Mouse (Mus musculus) hindbrain, embryonic 15.5 days (tissue): ENCODE results near the gene Padi4. TPM values are rescaled to one million over a fixed set of nuclear protein-coding genes. Genes with fewer than 3 reads are reported as not detected.

ENCODE experiments used
- ATAC-seq: fragments of 200-750 bp; cut with Nextera tagmentation; 2 replicates; pipeline ENCODE4 v1.8.0; 2017; ENCODE audit warnings: low read depth, moderate number of reproducible peaks, moderate TSS enrichment; ENCODE audit not compliant: low FRiP score
- H3K27ac ChIP-seq: fragments of 300-500 bp; sonication (generic); replicated peaks from 2 replicates; pipeline ENCODE4 v1.5.1; 2015; ENCODE audit warnings: mild to moderate bottlenecking, inconsistent platforms
- H3K27me3 ChIP-seq: fragments of 300-500 bp; sonication (generic); 2 replicates; pipeline ENCODE4 v1.6.1; 2015; ENCODE audit warnings: control low read depth, inconsistent platforms
- H3K36me3 ChIP-seq: fragments of 300-500 bp; sonication (generic); 2 replicates; pipeline ENCODE4 v1.6.1; 2015; ENCODE audit warnings: control low read depth, inconsistent platforms
- H3K4me1 ChIP-seq: fragments of 300-500 bp; sonication (generic); replicated peaks from 2 replicates; pipeline ENCODE4 v1.6.1; 2015; ENCODE audit warnings: control low read depth, inconsistent platforms
- H3K4me2 ChIP-seq: fragments of 300-500 bp; sonication (generic); 2 replicates; pipeline ENCODE4 v1.6.1; 2015; ENCODE audit warnings: moderate library complexity, mild to moderate bottlenecking, inconsistent platforms
- H3K4me3 ChIP-seq: fragments of 300-500 bp; sonication (generic); 2 replicates; pipeline ENCODE4 v1.5.1; 2015; ENCODE audit warnings: mild to moderate bottlenecking, inconsistent platforms
- H3K9ac ChIP-seq: fragments of 300-500 bp; sonication (generic); 2 replicates; pipeline ENCODE4 v1.6.1; 2015; ENCODE audit warnings: inconsistent platforms
- H3K9me3 ChIP-seq: fragments of 300-500 bp; sonication (generic); 2 replicates; pipeline ENCODE4 v1.6.1; 2016; ENCODE audit warnings: control low read depth, inconsistent platforms
- WGBS: fragments of 180-500 bp; shearing (Covaris S2); methylation state at CpG from one replicate; pipeline ENCODE4 v1.1.7; 2015; 5-methylcytosine and 5-hydroxymethylcytosine counted together
- polyA plus RNA-seq: library from polyadenylated mRNA; unstranded; fragments of >200 nt; fragmentation: Nextera tagmentation; extraction: Ambion mirVana; gene quantifications from 2 replicates; pipeline ENCODE4 v1.2.1, GENCODE M21; 2015

Gene Padi4
- polyA plus RNA-seq, 1 experiment from 2014 or later = 0.09 TPM

GRCm38 (mm10) chr4:140761601-140762000, 12.4 kb downstream of the Padi4 start:
- ATAC-seq = no peak
- no peaks in the 10 kb centered on the region for H3K36me3 ChIP-seq
- H3K27ac ChIP-seq = no peak overlapping the region
- H3K4me2 ChIP-seq = no peak overlapping the region
- no peaks in the 10 kb centered on the region for H3K27me3 ChIP-seq
- H3K9me3 ChIP-seq = no peaks in the 10 kb centered on the region
- no peak overlapping the region for H3K9ac ChIP-seq
- 94% methylated on average over 7 of the region's 7 CpGs for WGBS
- H3K4me1 ChIP-seq = no peaks in the 10 kb centered on the region
- H3K4me3 ChIP-seq = no peak overlapping the region

- 93% methylated on average over 3 of the region's 3 CpGs for WGBS
- no peaks in the 10 kb centered on the region for H3K9me3 ChIP-seq
Observed at GRCm38 (mm10) chr4:140755811-140756210, 18.2 kb downstream of the Padi4 start.

GRCm38 (mm10) chr4:140753366-140753765, 20.7 kb downstream of the Padi4 start:
- no peaks in the 10 kb centered on the region for H3K9me3 ChIP-seq
- no peak overlapping the region for H3K4me2 ChIP-seq
- no peak for ATAC-seq
- H3K27ac ChIP-seq = no peak overlapping the region
- H3K4me1 ChIP-seq = 0 out of 2 replicates have a peak, but pooled peaks cover 4% of the 10 kb centered on the region
- H3K9ac ChIP-seq = no peak overlapping the region
- no peak overlapping the region for H3K4me3 ChIP-seq
- 66% methylated on average over 7 of the region's 7 CpGs for WGBS
- no peaks in the 10 kb centered on the region for H3K27me3 ChIP-seq
- H3K36me3 ChIP-seq = no peaks in the 10 kb centered on the region

More at GRCm38 (mm10) chr4:140755811-140756210, 18.2 kb downstream of the Padi4 start:
- no peak for ATAC-seq
- no peak overlapping the region for H3K27ac ChIP-seq
- H3K36me3 ChIP-seq = no peaks in the 10 kb centered on the region
- H3K4me3 ChIP-seq = no peak overlapping the region
- no peak overlapping the region for H3K9ac ChIP-seq
- no peaks in the 10 kb centered on the region for H3K4me1 ChIP-seq
- no peak overlapping the region for H3K4me2 ChIP-seq
- H3K27me3 ChIP-seq = no peaks in the 10 kb centered on the region

- H3K4me1 ChIP-seq = 0 out of 2 replicates have a peak, but pooled peaks cover 4% of the 10 kb centered on the region
- 10% methylated on average over 19 of the region's 19 CpGs for WGBS
- peak overlapping the region; percentile 45 for H3K4me2 ChIP-seq
Observed at GRCm38 (mm10) chr4:140750328-140750727, 23.7 kb downstream of the Padi4 start.

GRCm38 (mm10) chr4:140747978-140748377, 26.1 kb downstream of the Padi4 start:
- no peaks in the 10 kb centered on the region for H3K36me3 ChIP-seq
- no peaks in the 10 kb centered on the region for H3K27me3 ChIP-seq
- H3K9ac ChIP-seq = no peak overlapping the region
- no peak overlapping the region for H3K4me3 ChIP-seq
- no peak overlapping the region for H3K4me2 ChIP-seq
- ATAC-seq = no peak
- no peak overlapping the region for H3K27ac ChIP-seq
- 0 out of 2 replicates have a peak, but pooled peaks cover 4% of the 10 kb centered on the region for H3K4me1 ChIP-seq
- 28% methylated on average over 12 of the region's 12 CpGs for WGBS
- H3K9me3 ChIP-seq = no peaks in the 10 kb centered on the region

More at GRCm38 (mm10) chr4:140750328-140750727, 23.7 kb downstream of the Padi4 start:
- H3K9ac ChIP-seq = no peak overlapping the region
- no peaks in the 10 kb centered on the region for H3K36me3 ChIP-seq
- H3K27me3 ChIP-seq = no peaks in the 10 kb centered on the region
- no peaks in the 10 kb centered on the region for H3K9me3 ChIP-seq
- H3K4me3 ChIP-seq = no peak overlapping the region
- H3K27ac ChIP-seq = no peak overlapping the region
- no peak for ATAC-seq

- H3K9me3 ChIP-seq = no peaks in the 10 kb centered on the region
- H3K4me2 ChIP-seq = no peak overlapping the region
- no peak overlapping the region for H3K4me3 ChIP-seq
- H3K27me3 ChIP-seq = no peaks in the 10 kb centered on the region
- H3K36me3 ChIP-seq = no peaks in the 10 kb centered on the region
- no peak for ATAC-seq
- no peak overlapping the region for H3K27ac ChIP-seq
- H3K9ac ChIP-seq = no peak overlapping the region
- WGBS = 23% methylated on average over 3 of the region's 3 CpGs
- no peaks in the 10 kb centered on the region for H3K4me1 ChIP-seq
Observed at GRCm38 (mm10) chr4:140744654-140745053, 29.4 kb downstream of the Padi4 start.

- ATAC-seq = no peak
- WGBS = 45% methylated on average over 4 of the region's 4 CpGs
- Histone ChIP-seq H3K4me1 (no peaks in the 10 kb centered on the region), H3K9me3 (no peaks in the 10 kb centered on the region), H3K36me3 (no peaks in the 10 kb centered on the region), H3K9ac (no peak overlapping the region), H3K4me2 (no peak overlapping the region), H3K27me3 (no peaks in the 10 kb centered on the region), H3K27ac (no peak overlapping the region), H3K4me3 (no peak overlapping the region)
Observed at GRCm38 (mm10) chr4:140743086-140743485, 30.9 kb downstream of the Padi4 start.

- Histone ChIP-seq H3K36me3 (no peaks in the 10 kb centered on the region), H3K9me3 (no peaks in the 10 kb centered on the region), H3K27ac (no peak within 1 kb of the TSS), H3K9ac (no peak within 1 kb of the TSS), H3K4me3 (no peak within 1 kb of the TSS), H3K4me2 (no peak within 1 kb of the TSS), H3K27me3 (no peaks in the 10 kb centered on the region), H3K4me1 (no peaks in the 10 kb centered on the region)
- no peak for ATAC-seq
- 85% methylated on average over 2 of the region's 2 CpGs for WGBS
Observed at GRCm38 (mm10) chr4:140742543-140742942, 31.5 kb downstream of the Padi4 start, which contains the start of gene Padi6. Padi6 (minus strand) TSS chr4:140742643.

GRCm38 (mm10) chr4:140741401-140741800, 32.6 kb downstream of the Padi4 start:
- H3K4me1 ChIP-seq = no peaks in the 10 kb centered on the region
- no peaks in the 10 kb centered on the region for H3K27me3 ChIP-seq
- H3K27ac ChIP-seq = no peak overlapping the region
- WGBS = 88% methylated on average over 6 of the region's 6 CpGs
- no peak overlapping the region for H3K9ac ChIP-seq
- H3K36me3 ChIP-seq = no peaks in the 10 kb centered on the region
- no peak overlapping the region for H3K4me3 ChIP-seq
- H3K4me2 ChIP-seq = no peak overlapping the region
- H3K9me3 ChIP-seq = no peaks in the 10 kb centered on the region
- ATAC-seq = no peak

- Histone ChIP-seq H3K9me3 (no peaks in the 10 kb centered on the region), H3K4me2 (no peak overlapping the region), H3K4me1 (no peaks in the 10 kb centered on the region), H3K36me3 (no peaks in the 10 kb centered on the region), H3K9ac (no peak overlapping the region), H3K4me3 (no peak overlapping the region), H3K27me3 (no peaks in the 10 kb centered on the region), H3K27ac (no peak overlapping the region)
- ATAC-seq = no peak
- 90% methylated on average over 11 of the region's 11 CpGs for WGBS
Observed at GRCm38 (mm10) chr4:140740655-140741054, 33.4 kb downstream of the Padi4 start.

GRCm38 (mm10) chr4:140732871-140733270, 41.2 kb downstream of the Padi4 start:
- Histone ChIP-seq H3K4me1 (no peaks in the 10 kb centered on the region), H3K4me2 (no peak overlapping the region), H3K36me3 (no peaks in the 10 kb centered on the region), H3K27me3 (no peaks in the 10 kb centered on the region), H3K9ac (no peak overlapping the region), H3K9me3 (no peaks in the 10 kb centered on the region), H3K27ac (no peak overlapping the region), H3K4me3 (no peak overlapping the region)
- WGBS = 85% methylated on average over 7 of the region's 7 CpGs
- ATAC-seq = no peak

GRCm38 (mm10) chr4:140731654-140732053, 42.4 kb downstream of the Padi4 start:
- H3K27ac ChIP-seq = no peak overlapping the region
- no peaks in the 10 kb centered on the region for H3K9me3 ChIP-seq
- no peaks in the 10 kb centered on the region for H3K36me3 ChIP-seq
- no peak overlapping the region for H3K9ac ChIP-seq
- no peaks in the 10 kb centered on the region for H3K27me3 ChIP-seq
- H3K4me2 ChIP-seq = no peak overlapping the region
- no peak for ATAC-seq
- 81% methylated on average over 4 of the region's 4 CpGs for WGBS
- H3K4me3 ChIP-seq = no peak overlapping the region
- no peaks in the 10 kb centered on the region for H3K4me1 ChIP-seq

GRCm38 (mm10) chr4:140726907-140727306, 47.1 kb downstream of the Padi4 start:
- 89% methylated on average over 12 of the region's 12 CpGs for WGBS
- Histone ChIP-seq H3K36me3 (peaks cover 3% of the 10 kb centered on the region), H3K9me3 (no peaks in the 10 kb centered on the region), H3K27me3 (no peaks in the 10 kb centered on the region), H3K4me2 (no peak overlapping the region), H3K4me3 (no peak overlapping the region), H3K4me1 (peaks cover 9% of the 10 kb centered on the region; the same call in 1 of the 2 replicates), H3K9ac (no peak overlapping the region), H3K27ac (no peak overlapping the region)
- ATAC-seq = no peak
